Mouse (Mus musculus) CD4-positive, CD25-positive, alpha-beta regulatory T cell, adult 9 weeks (primary cell): Measurements from ENCODE around the gene Cysltr1. TPM values are rescaled to one million over a fixed set of nuclear protein-coding genes. Genes with fewer than 3 reads are reported as not detected.

Experiments used
- polyA plus RNA-seq: library from polyadenylated mRNA; unstranded; fragments of 100-300 nt; shearing (Covaris generic); gene quantifications from one replicate; pipeline ENCODE4 v1.2.1, GENCODE M21; 2017

The Cysltr1 gene
- polyA plus RNA-seq: 1.9 TPM

DNA sequence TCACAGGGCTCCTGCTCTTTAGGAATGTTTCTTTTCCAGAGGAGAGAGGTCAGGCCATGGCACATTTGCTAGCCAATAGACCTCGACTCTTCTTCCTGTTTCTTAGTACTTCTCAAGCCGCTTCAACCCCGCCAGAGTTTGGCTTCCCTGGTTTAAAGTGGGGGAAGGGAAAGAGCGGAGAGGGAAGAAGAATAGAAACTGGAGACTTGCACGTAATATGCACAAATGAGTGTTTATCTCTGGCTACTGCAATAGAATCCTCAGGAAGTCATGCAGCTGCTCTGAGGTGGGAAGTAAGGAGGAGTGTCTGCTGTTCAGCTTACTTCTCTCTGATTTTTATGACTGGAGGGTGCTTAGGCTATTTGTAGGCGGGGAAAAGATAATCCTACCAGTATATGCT lies at the start of gene Cysltr1:
TSS of gene Cysltr1 (minus strand) at position 294 of the 400 bp plus-strand sequence.

DNA sequence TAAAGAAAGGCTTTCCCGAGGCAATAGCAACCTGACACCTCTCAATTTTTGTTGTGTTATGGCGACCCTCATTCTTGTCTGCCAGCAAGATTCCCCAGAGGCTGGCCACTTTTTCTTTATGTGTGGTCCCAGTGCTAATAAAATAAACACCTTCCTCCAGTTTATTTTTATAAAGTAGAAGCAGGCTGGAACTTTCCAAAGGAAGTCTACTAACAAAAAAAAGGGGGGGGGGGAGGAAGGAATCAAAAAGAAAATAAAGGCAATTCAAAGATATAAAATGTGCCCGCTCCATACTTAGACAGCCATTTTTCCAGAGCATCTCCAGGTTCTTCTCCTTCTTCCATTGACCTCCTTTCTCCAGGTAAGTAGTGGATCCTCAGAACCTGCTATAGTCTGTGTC lies 20.6 kb downstream of the Cysltr1 start, which contains the start of gene Gm5127:
TSS of gene Gm5127 (plus strand) at position 301 of the 400 bp plus-strand sequence.

Other genes with a start within 250 kb of the Cysltr1 start
- not detected for gene Fndc3c1, start 118.3 kb downstream of the Cysltr1 start, polyA plus RNA-seq
- gene Gm5127, start 20.5 kb downstream of the Cysltr1 start, polyA plus RNA-seq: 1.4 TPM
- gene Rtl3, start 237.0 kb upstream of the Cysltr1 start, polyA plus RNA-seq: not detected